ENCODE assay signal across 15 mouse cellular contexts in genomic region chr7:37936459-37936858, GRCm38 (mm10).
"Had no signal": no experiment of that assay in that cellular context is flagged by ENCODE, and none has a peak within 500 bp of the region (broad histone marks: within the 10 kb centered on the region; RNA-seq: fewer than 3 reads in every experiment).

No protein-coding gene starts in this region.

- H3K4me2 ChIP-seq: intestine, embryonic 15.5 days; limb, embryonic 15.5 days; liver, embryonic 13.5 days; midbrain, embryonic 11.5 days; neural tube, embryonic 13.5 days; stomach, embryonic 15.5 days had no signal

- H3K4me3 ChIP-seq: intestine, embryonic 15.5 days; limb, embryonic 15.5 days; liver, embryonic 13.5 days; megakaryocyte, embryonic 14.5 days; neural tube, embryonic 13.5 days; stomach, embryonic 15.5 days had no signal

- H3K27me3 ChIP-seq: intestine, embryonic 15.5 days; limb, embryonic 15.5 days; liver, embryonic 13.5 days; megakaryocyte, embryonic 14.5 days; neural tube, embryonic 13.5 days; stomach, embryonic 15.5 days had no signal

- H3K27ac ChIP-seq: intestine, embryonic 15.5 days; limb, embryonic 15.5 days; liver, embryonic 13.5 days; macrophage; stomach, embryonic 15.5 days had no signal

- DNase-seq: kidney, adult 18-20 months; kidney, postnatal 25 days; layer of hippocampus, postnatal 36 days; liver, embryonic 13.5 days; retina, postnatal 1 day; right cerebral cortex, postnatal 4 days; thymus, postnatal 36 days had no signal

- ATAC-seq: intestine, embryonic 15.5 days; midbrain, embryonic 16.5 days had no signal

- H3K4me1 ChIP-seq: megakaryocyte, embryonic 14.5 days had no signal

- H3K9me3 ChIP-seq: intestine, embryonic 15.5 days; limb, embryonic 15.5 days; liver, embryonic 13.5 days; neural tube, embryonic 13.5 days; stomach, embryonic 15.5 days had no signal

- H3K9ac ChIP-seq: intestine, embryonic 15.5 days; limb, embryonic 15.5 days; liver, embryonic 13.5 days; neural tube, embryonic 13.5 days; stomach, embryonic 15.5 days had no signal
